Mouse (Mus musculus) liver, postnatal 0 days (tissue): ENCODE measurements at regions not wholly inside any gene's neighbourhood (a gene's known extent, or its start where the extent isn't known, plus 50 kb on each side); places are given as distances from the start of the nearest gene placed in this dataset.

Source experiments
- CTCF ChIP-seq: sonication (generic); IDR thresholded peaks from 2 replicates; pipeline ENCODE4 v1.5.1; 2016; ENCODE audit warnings: antibody characterized with exemption, low read depth
- EP300 ChIP-seq: IDR thresholded peaks from 2 replicates; pipeline ENCODE4 v1.6.1; 2016; ENCODE audit warnings: antibody characterized with exemption, low read depth, mild to moderate bottlenecking

GRCm38 (mm10) chr2:137847901-137848300 lies 408.5 kb upstream of the Btbd3 start:
- TF ChIP-seq CTCF (no peak), EP300 (no peak)
